Mouse (Mus musculus) spleen, postnatal 4 days (tissue): ENCODE measurements around the gene Rhno1.
"Not testable (repeated sequence)": the region's sequence is repeated elsewhere in the genome, so short reads cannot be mapped to it uniquely, and the experiment has no call there.

Experiments
- DNase-seq, 2 experiments: peaks; one replicate each; pipeline ENCODE4 v3.0.0; 2022; ENCODE audit warnings: low spot score in 2 of 2

Gene Rhno1

GRCm38 (mm10) chr6:128362381-128363006 lies at the start of gene Rhno1, which contains the start of gene Foxm1:
Rhno1 (minus strand) TSS chr6:128362911.
Foxm1 (plus strand) TSS chr6:128362967.
- DNase-seq = peak; percentile 87 to 93

GRCm38 (mm10) chr6:128411115-128411514 lies 48.4 kb upstream of the Rhno1 start:
- DNase-seq = peak; percentile 73 to 90

GRCm38 (mm10) chr6:128410305-128410704 lies 47.6 kb upstream of the Rhno1 start:
- DNase-seq = no peak

GRCm38 (mm10) chr6:128408544-128409125 lies 45.9 kb upstream of the Rhno1 start:
- no peak for DNase-seq

GRCm38 (mm10) chr6:128404708-128405107 lies 42.0 kb upstream of the Rhno1 start:
- DNase-seq = no peak

GRCm38 (mm10) chr6:128399421-128400185 lies 36.9 kb upstream of the Rhno1 start:
- no peak for DNase-seq

GRCm38 (mm10) chr6:128398996-128399395 lies 36.3 kb upstream of the Rhno1 start, which contains the start of gene Nrip2:
Nrip2 (plus strand) TSS chr6:128399296.
- DNase-seq = no peak

- no peak for DNase-seq
These were observed 35.0 kb upstream of the Rhno1 start for GRCm38 (mm10) chr6:128397574-128398261.

- no peak for DNase-seq
These were observed 28.0 kb upstream of the Rhno1 start for GRCm38 (mm10) chr6:128390683-128391082.

GRCm38 (mm10) chr6:128389185-128389584 lies 26.5 kb upstream of the Rhno1 start:
- DNase-seq = no peak

- DNase-seq = no peak
These were observed 22.3 kb upstream of the Rhno1 start for GRCm38 (mm10) chr6:128385026-128385425.

- DNase-seq = no peak
These were observed 21.0 kb upstream of the Rhno1 start for GRCm38 (mm10) chr6:128383752-128384151.

GRCm38 (mm10) chr6:128381254-128381653 lies 18.5 kb upstream of the Rhno1 start:
- no peak for DNase-seq

- DNase-seq = not testable (repeated sequence)
These were observed 18.0 kb upstream of the Rhno1 start for GRCm38 (mm10) chr6:128380594-128381167.

- no peak for DNase-seq
These were observed 16.9 kb upstream of the Rhno1 start for GRCm38 (mm10) chr6:128379636-128380035.

- no peak for DNase-seq
These were observed 13.8 kb upstream of the Rhno1 start for GRCm38 (mm10) chr6:128376371-128377085.

GRCm38 (mm10) chr6:128375192-128375591 lies 12.5 kb upstream of the Rhno1 start, which contains the start of the genes Tex52 and Gm44596:
Tex52 (plus strand) TSS chr6:128375456.
Gm44596 (plus strand) TSS chr6:128375503.
- DNase-seq = no peak

- DNase-seq = no peak
These were observed 7.3 kb upstream of the Rhno1 start for GRCm38 (mm10) chr6:128370040-128370439.

GRCm38 (mm10) chr6:128366466-128366865 lies 3.8 kb upstream of the Rhno1 start:
- DNase-seq = no peak

GRCm38 (mm10) chr6:128364721-128365120 lies 2.0 kb upstream of the Rhno1 start:
- DNase-seq = no peak
